Mouse (Mus musculus) embryonic facial prominence, embryonic 15.5 days (tissue): ENCODE measurements around the gene Prkcsh. TPM values are rescaled to one million over a fixed set of nuclear protein-coding genes. Genes with fewer than 3 reads are reported as not detected.

Source experiments
- ATAC-seq: fragments of 200-750 bp; cut with Nextera tagmentation; 2 replicates; pipeline ENCODE4 v1.8.0; 2017; ENCODE audit warnings: low read depth, moderate TSS enrichment; ENCODE audit not compliant: insufficient number of reproducible peaks, low FRiP score, low TSS enrichment
- H3K27ac ChIP-seq: fragments of 300-500 bp; sonication (generic); replicated peaks from 2 replicates; pipeline ENCODE4 v1.5.1; 2015; ENCODE audit warnings: mild to moderate bottlenecking, inconsistent platforms
- H3K27me3 ChIP-seq: fragments of 300-500 bp; sonication (generic); 2 replicates; pipeline ENCODE4 v1.6.1; 2015; ENCODE audit warnings: inconsistent platforms
- H3K36me3 ChIP-seq: fragments of 300-500 bp; sonication (generic); 2 replicates; pipeline ENCODE4 v1.6.1; 2015; ENCODE audit warnings: mild to moderate bottlenecking, inconsistent platforms
- H3K4me1 ChIP-seq: fragments of 300-500 bp; sonication (generic); 2 replicates; pipeline ENCODE4 v1.6.1; 2015; ENCODE audit warnings: inconsistent platforms
- H3K4me2 ChIP-seq: fragments of 300-500 bp; sonication (generic); replicated peaks from 2 replicates; pipeline ENCODE4 v1.6.1; 2015; ENCODE audit warnings: mild to moderate bottlenecking, inconsistent platforms
- H3K4me3 ChIP-seq: fragments of 300-500 bp; sonication (generic); replicated peaks from 2 replicates; pipeline ENCODE4 v1.5.1; 2015; ENCODE audit warnings: mild to moderate bottlenecking, inconsistent platforms
- H3K9ac ChIP-seq: fragments of 300-500 bp; sonication (generic); 2 replicates; pipeline ENCODE4 v1.6.1; 2015; ENCODE audit warnings: inconsistent platforms
- H3K9me3 ChIP-seq: fragments of 300-500 bp; sonication (generic); replicated peaks from 2 replicates; pipeline ENCODE4 v1.6.1; 2016; ENCODE audit warnings: inconsistent platforms
- WGBS: fragments of 180-500 bp; shearing (Covaris S2); methylation state at CpG from one replicate; pipeline ENCODE4 v1.1.7; 2015; 5-methylcytosine and 5-hydroxymethylcytosine counted together
- polyA plus RNA-seq: library from polyadenylated mRNA; unstranded; fragments of >200 nt; fragmentation: Nextera tagmentation; extraction: Ambion mirVana; gene quantifications from 2 replicates; pipeline ENCODE4 v1.2.1, GENCODE M21; 2015

Gene Prkcsh
- polyA plus RNA-seq, 1 experiment from 2014 or later, result 116 TPM

DNA sequence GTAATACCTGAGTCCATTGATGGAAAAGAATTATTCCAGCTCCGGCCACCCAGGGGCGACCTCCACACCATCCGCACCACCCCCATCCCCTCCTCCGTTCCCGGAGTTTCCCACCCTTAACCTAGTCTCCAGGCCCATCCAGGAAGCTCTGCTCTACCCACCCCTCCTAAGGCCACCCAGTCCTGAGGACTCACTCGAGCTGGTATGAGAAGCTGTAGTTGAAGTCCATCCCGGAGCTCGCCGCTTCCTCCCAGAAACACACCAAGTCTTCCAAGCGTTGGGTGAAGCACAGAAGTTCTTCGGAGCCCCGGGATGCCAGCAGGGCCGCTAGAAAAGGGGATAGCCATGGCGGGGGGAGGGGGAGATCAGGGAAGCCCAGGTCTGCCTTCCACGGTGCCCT lies 40.6 kb upstream of the Prkcsh start:
- H3K27me3 ChIP-seq, result peaks cover 42% of the 10 kb centered on the region
- H3K4me3 ChIP-seq, result peak overlapping the region; percentile 47
- no peak for ATAC-seq
- H3K4me2 ChIP-seq, result peak overlapping the region; percentile 78
- H3K9me3 ChIP-seq, result no peaks in the 10 kb centered on the region
- H3K9ac ChIP-seq, result no peak overlapping the region
- WGBS, result under 1% methylated on average over 15 of the region's 15 CpGs
- H3K36me3 ChIP-seq, result no peaks in the 10 kb centered on the region
- no peak overlapping the region for H3K27ac ChIP-seq
- H3K4me1 ChIP-seq, result peaks cover 34% of the 10 kb centered on the region

DNA sequence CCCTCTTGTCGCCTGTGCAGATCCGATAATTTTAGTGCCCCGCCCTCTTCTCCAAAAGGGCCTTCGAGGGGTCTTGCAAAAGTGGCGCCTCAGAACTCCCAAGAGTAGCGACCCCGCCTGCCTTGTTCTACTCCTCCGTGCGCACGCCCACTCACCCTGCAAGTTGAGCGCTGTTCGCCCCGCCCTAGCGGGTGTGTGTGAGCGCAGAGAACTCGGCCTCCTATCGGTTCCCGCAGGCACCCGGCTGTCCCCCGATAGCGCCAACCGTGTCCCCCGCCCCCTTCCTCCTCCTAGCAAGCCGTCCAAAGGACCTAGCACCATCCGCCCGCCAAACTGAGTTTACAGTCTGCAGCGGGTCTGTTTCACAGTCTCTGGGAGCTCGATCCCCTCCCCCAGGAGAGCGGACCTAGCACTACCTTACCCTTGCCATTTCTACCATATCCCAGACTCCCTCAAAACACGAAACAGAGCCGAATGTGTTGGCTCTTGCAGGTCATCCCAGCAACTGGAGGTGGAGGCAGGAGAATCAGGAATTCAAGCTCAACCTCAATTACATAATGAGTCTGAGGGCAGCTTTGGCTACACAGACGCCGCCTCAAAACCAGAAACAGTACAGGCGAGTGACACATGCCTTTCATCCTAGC lies 40.1 kb upstream of the Prkcsh start:
- H3K27ac ChIP-seq, result no peak overlapping the region
- H3K4me1 ChIP-seq, result peaks cover 34% of the 10 kb centered on the region
- no peaks in the 10 kb centered on the region for H3K9me3 ChIP-seq
- peak overlapping the region; percentile 21; the same call in 1 of the 2 replicates for H3K9ac ChIP-seq
- H3K4me2 ChIP-seq, result peak overlapping the region; percentile 78
- peaks cover 42% of the 10 kb centered on the region for H3K27me3 ChIP-seq
- H3K36me3 ChIP-seq, result no peaks in the 10 kb centered on the region
- 2% methylated on average over 34 of the region's 34 CpGs for WGBS
- peak overlapping the region; percentile 47 for H3K4me3 ChIP-seq
- ATAC-seq, result peak; percentile 62

DNA sequence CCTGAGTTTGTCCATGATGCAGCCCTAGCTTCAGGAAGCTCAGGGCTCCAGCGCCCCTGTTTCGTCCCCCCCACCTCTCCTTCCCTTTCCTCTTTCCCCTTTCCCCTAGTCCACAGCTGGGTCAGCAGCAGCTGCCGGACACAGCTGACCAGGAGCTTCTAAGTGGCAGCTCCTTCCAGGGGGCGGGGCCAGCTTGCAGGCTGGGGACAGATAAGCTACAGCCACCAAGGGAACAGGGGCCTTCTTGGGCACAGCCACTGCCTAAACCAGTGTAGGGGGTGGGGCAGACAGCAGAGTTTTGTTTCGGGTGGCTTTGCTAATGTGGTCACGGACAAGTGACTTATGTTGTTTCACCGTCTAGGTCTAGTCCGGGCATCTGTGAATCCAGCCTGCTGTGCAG lies 39.2 kb upstream of the Prkcsh start, which contains the start of gene Epor:
Gene Epor, minus strand, starts transcription at position 90 of the 400 bp plus-strand sequence.
- WGBS, result 19% methylated on average over 8 of the region's 8 CpGs
- Histone ChIP-seq H3K9ac (peak within 1 kb of the TSS; percentile 21; the same call in 1 of the 2 replicates), H3K27ac (no peak within 1 kb of the TSS), H3K36me3 (no peaks in the 10 kb centered on the region), H3K27me3 (peaks cover 42% of the 10 kb centered on the region), H3K4me3 (peak within 1 kb of the TSS; percentile 47), H3K4me1 (peaks cover 34% of the 10 kb centered on the region), H3K4me2 (peak within 1 kb of the TSS; percentile 78), H3K9me3 (no peaks in the 10 kb centered on the region)
- no peak for ATAC-seq

DNA sequence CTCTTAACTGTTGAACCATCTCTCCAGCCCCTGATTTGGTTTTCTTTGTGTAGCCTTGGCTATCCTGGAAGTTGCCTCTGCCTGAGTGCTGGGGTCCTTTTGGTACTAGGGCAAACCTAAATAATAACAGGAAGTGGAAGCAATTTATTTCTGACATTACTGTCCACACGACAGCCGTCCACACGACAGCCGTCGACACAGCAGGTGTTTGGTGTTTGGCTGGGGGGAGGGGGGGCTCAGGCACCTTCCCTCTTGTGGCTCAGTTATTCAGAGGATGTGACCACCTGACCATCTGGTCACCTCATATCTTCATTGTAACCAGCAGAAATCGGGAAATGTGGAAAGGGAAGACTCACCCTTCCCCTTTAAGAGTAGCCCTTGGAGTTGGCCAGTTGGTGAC lies 33.7 kb upstream of the Prkcsh start:
- H3K27me3 ChIP-seq, result no peaks in the 10 kb centered on the region
- H3K4me3 ChIP-seq, result no peak overlapping the region
- no peak for ATAC-seq
- no peaks in the 10 kb centered on the region for H3K4me1 ChIP-seq
- no peak overlapping the region for H3K4me2 ChIP-seq
- H3K27ac ChIP-seq, result no peak overlapping the region
- H3K36me3 ChIP-seq, result no peaks in the 10 kb centered on the region
- 62% methylated on average over 6 of the region's 6 CpGs for WGBS
- H3K9ac ChIP-seq, result no peak overlapping the region
- no peaks in the 10 kb centered on the region for H3K9me3 ChIP-seq

GRCm38 (mm10) chr9:21969304-21969703 lies 33.3 kb upstream of the Prkcsh start:
- Histone ChIP-seq H3K9ac (no peak overlapping the region), H3K27ac (no peak overlapping the region), H3K4me2 (no peak overlapping the region), H3K4me1 (no peaks in the 10 kb centered on the region), H3K4me3 (no peak overlapping the region), H3K27me3 (no peaks in the 10 kb centered on the region), H3K9me3 (no peaks in the 10 kb centered on the region), H3K36me3 (no peaks in the 10 kb centered on the region)
- no peak for ATAC-seq
- WGBS, result 87% methylated on average over 4 of the region's 4 CpGs

- no peaks in the 10 kb centered on the region for H3K9me3 ChIP-seq
- 67% methylated on average over 7 of the region's 10 CpGs for WGBS
- no peak for ATAC-seq
Observed at GRCm38 (mm10) chr9:21976626-21977175, 25.9 kb upstream of the Prkcsh start.

DNA sequence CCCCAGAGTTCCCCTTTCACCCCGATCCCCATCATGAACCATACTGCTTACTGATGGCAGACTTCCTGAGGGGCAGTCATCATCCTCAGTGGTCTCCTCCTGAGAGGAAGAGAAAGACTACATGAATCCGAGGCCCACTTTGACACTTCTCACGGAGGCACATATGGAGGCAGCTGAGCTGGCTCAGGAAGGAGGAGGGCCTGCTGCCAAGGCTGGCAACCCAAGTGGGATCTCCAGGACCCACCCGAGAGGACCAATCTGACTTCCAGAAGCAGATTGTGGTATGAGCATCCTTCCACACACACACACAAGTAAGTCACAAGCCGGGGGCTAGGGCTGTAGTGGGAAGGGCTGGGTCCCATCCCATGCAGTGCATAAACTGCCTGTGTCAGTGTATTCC lies 25.3 kb upstream of the Prkcsh start:
- Histone ChIP-seq H3K27ac (no peak overlapping the region), H3K9me3 (no peaks in the 10 kb centered on the region), H3K4me1 (peaks cover 4% of the 10 kb centered on the region; the same call in 1 of the 2 replicates), H3K4me3 (no peak overlapping the region), H3K9ac (no peak overlapping the region), H3K27me3 (no peaks in the 10 kb centered on the region), H3K36me3 (no peaks in the 10 kb centered on the region), H3K4me2 (no peak overlapping the region)
- no peak for ATAC-seq
- 68% methylated on average over 5 of the region's 5 CpGs for WGBS

More at GRCm38 (mm10) chr9:21976626-21977175, 25.9 kb upstream of the Prkcsh start:
- Histone ChIP-seq H3K9ac (no peak overlapping the region), H3K4me2 (no peak overlapping the region), H3K36me3 (no peaks in the 10 kb centered on the region), H3K4me3 (no peak overlapping the region), H3K27me3 (no peaks in the 10 kb centered on the region), H3K4me1 (peaks cover 4% of the 10 kb centered on the region; the same call in 1 of the 2 replicates), H3K27ac (no peak overlapping the region)

- 21% methylated on average over 2 of the region's 2 CpGs for WGBS
- no peak overlapping the region for H3K9ac ChIP-seq
- ATAC-seq, result no peak
- peaks cover 4% of the 10 kb centered on the region; the same call in 1 of the 2 replicates for H3K4me1 ChIP-seq
- no peaks in the 10 kb centered on the region for H3K36me3 ChIP-seq
- H3K4me3 ChIP-seq, result no peak overlapping the region
- H3K9me3 ChIP-seq, result no peaks in the 10 kb centered on the region
- no peak overlapping the region for H3K27ac ChIP-seq
- H3K27me3 ChIP-seq, result no peaks in the 10 kb centered on the region
- no peak overlapping the region for H3K4me2 ChIP-seq
Observed at GRCm38 (mm10) chr9:21977972-21978371, 24.6 kb upstream of the Prkcsh start.

GRCm38 (mm10) chr9:21978398-21979128 lies 24.0 kb upstream of the Prkcsh start:
- H3K4me2 ChIP-seq, result no peak overlapping the region
- ATAC-seq, result no peak
- 88% methylated on average over 4 of the region's 4 CpGs for WGBS

GRCm38 (mm10) chr9:21983911-21984310 lies 18.7 kb upstream of the Prkcsh start:
- Histone ChIP-seq H3K27ac (no peak overlapping the region), H3K4me1 (peaks cover 7% of the 10 kb centered on the region), H3K36me3 (no peaks in the 10 kb centered on the region), H3K27me3 (peaks cover 36% of the 10 kb centered on the region), H3K4me3 (no peak overlapping the region), H3K9ac (no peak overlapping the region), H3K4me2 (no peak overlapping the region), H3K9me3 (no peaks in the 10 kb centered on the region)
- WGBS, result 20% methylated on average over 3 of the region's 3 CpGs
- ATAC-seq, result no peak

More at GRCm38 (mm10) chr9:21978398-21979128, 24.0 kb upstream of the Prkcsh start:
- H3K4me3 ChIP-seq, result no peak overlapping the region
- no peaks in the 10 kb centered on the region for H3K36me3 ChIP-seq
- H3K4me1 ChIP-seq, result peaks cover 4% of the 10 kb centered on the region; the same call in 1 of the 2 replicates
- H3K27me3 ChIP-seq, result no peaks in the 10 kb centered on the region
- H3K9ac ChIP-seq, result no peak overlapping the region
- no peak overlapping the region for H3K27ac ChIP-seq
- H3K9me3 ChIP-seq, result no peaks in the 10 kb centered on the region

DNA sequence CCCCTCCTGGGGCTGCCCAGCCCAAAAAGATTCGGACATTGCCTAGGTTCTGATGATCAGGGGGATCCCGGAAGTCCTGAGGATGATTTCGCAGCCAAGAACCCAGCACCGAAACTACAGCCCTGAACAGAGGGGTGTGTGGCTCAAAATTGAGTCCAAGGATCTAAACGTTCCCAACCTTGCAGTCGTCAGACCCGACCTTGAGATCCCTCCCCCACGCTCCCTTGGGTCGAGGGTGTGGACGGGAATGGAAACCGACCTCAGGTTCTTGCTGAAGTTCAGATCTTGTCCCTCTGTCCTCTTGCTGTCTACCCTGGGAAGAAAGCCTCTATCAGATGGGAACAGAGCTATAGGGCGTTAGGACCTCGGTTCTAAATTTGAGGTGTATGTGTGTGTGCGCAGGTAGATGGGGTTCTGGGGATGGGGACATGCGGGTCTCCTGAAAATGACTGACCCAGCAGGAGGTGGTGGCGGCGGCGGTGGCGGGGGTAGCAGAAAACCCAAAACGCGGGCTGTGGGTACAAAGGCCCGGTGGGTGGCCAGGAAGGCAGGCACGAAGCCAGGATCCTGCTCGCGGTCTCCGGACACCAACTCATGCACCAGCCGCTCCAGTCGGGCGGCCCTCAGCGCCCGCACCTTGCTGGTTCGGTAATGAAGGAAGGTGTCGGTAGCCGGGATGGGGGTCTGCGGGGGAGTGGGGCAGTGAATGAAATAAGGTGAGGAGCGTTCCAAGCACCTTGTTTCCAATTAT lies 14.8 kb upstream of the Prkcsh start:
- H3K36me3 ChIP-seq, result no peaks in the 10 kb centered on the region
- H3K4me1 ChIP-seq, result peaks cover 22% of the 10 kb centered on the region
- no peak overlapping the region for H3K9ac ChIP-seq
- H3K27me3 ChIP-seq, result peaks cover 75% of the 10 kb centered on the region
- no peak overlapping the region for H3K27ac ChIP-seq
- WGBS, result 8% methylated on average over 36 of the region's 36 CpGs
- H3K4me3 ChIP-seq, result peak overlapping the region; percentile 39; the same call in 1 of the 2 replicates
- H3K9me3 ChIP-seq, result no peaks in the 10 kb centered on the region
- H3K4me2 ChIP-seq, result peak overlapping the region; percentile 61; the same call in 1 of the 2 replicates
- no peak for ATAC-seq
